Mouse (Mus musculus): ENCODE measurements around the gene Stpg4. TPM values are rescaled to one million over a fixed set of nuclear protein-coding genes. Genes with fewer than 3 reads are reported as not detected.

Stpg4 gene
- polyA plus RNA-seq, 1 experiment from 2014 or later, result not detected

DNA sequence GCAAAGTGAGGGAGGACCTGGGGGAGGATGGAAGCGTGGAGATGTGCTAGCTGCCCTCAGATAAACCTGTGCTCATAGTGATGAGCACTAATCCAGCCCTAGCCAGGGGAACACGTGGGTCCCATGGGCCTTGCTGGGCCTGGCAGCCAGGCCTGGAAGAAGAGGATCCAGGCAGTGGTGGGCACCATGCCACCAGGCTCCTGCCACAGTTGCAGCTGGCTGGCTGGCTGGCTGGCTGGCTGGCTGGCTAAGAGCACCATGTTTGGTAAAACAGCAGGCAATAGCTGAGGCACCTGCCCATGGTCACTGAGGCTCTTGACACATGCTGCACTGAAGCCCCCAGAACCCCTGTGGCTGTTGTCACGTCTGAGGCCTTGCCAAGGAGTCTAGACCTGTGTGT, 59.9 kb downstream of the Stpg4 start:
- Histone ChIP-seq H3K9me3 (ENCODE audit: control insufficient read depth, low read length) (no peaks in the 10 kb centered on the region), H3K27me3 (ENCODE audit: control insufficient read depth, insufficient read depth, low read length) (no peaks in the 10 kb centered on the region), H3K36me3 (ENCODE audit: control insufficient read depth, insufficient read depth, low read length) (no peaks in the 10 kb centered on the region), H3K4me1 (replicated peaks; ENCODE audit: control insufficient read depth, insufficient read depth, low read length) (0 out of 2 replicates have a peak, but pooled peaks cover 2% of the 10 kb centered on the region), H3K4me2 (replicated peaks; ENCODE audit: low read depth, low read length) (no peak overlapping the region), H3K27ac (ENCODE audit: low read depth, low read length) (no peak overlapping the region), H3K9ac (ENCODE audit: low read depth, low read length) (no peak overlapping the region), H3K4me3 (ENCODE audit: low read depth, low read length) (no peak overlapping the region)
- DNase-seq (ENCODE audit: low spot score), result no peak
- 59% methylated on average over 3 of the region's 3 CpGs for WGBS
- no peak for ATAC-seq (ENCODE audit: low FRiP score)

- no peak for DNase-seq (ENCODE audit: low spot score)
- Histone ChIP-seq H3K27ac (ENCODE audit: low read depth, low read length) (no peak overlapping the region), H3K9ac (ENCODE audit: low read depth, low read length) (no peak overlapping the region)
These were observed 60.3 kb downstream of the Stpg4 start for GRCm38 (mm10) chr17:87367228-87367627.

DNA sequence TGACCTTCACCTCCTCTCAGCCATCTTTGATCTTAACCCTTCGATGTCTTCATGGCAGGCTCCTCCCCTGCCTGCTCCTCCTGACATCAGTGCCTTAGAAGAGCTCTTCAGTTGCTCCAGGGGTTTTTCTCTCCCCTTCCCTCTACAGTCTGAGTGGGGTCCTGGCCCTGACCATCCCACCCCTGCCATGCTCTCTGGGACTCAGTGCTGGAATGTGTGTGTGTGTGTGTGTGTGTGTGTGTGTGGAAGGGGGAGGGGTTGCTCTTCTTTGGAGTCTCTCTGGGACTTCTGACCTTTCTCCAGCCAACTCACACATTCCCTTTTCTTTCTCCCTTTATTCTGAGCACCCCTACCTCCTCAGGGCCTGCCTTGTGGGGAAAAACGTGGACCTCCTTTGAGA, 61.0 kb downstream of the Stpg4 start:
- Histone ChIP-seq H3K4me3 (ENCODE audit: low read depth, low read length) (no peak overlapping the region), H3K9me3 (ENCODE audit: control insufficient read depth, low read length) (no peaks in the 10 kb centered on the region), H3K27me3 (ENCODE audit: control insufficient read depth, insufficient read depth, low read length) (no peaks in the 10 kb centered on the region), H3K4me2 (replicated peaks; ENCODE audit: low read depth, low read length) (no peak overlapping the region), H3K4me1 (replicated peaks; ENCODE audit: control insufficient read depth, insufficient read depth, low read length) (0 out of 2 replicates have a peak, but pooled peaks cover 2% of the 10 kb centered on the region), H3K9ac (ENCODE audit: low read depth, low read length) (no peak overlapping the region), H3K36me3 (ENCODE audit: control insufficient read depth, insufficient read depth, low read length) (no peaks in the 10 kb centered on the region), H3K27ac (ENCODE audit: low read depth, low read length) (no peak overlapping the region)
- DNase-seq (ENCODE audit: low spot score) (no peak), ATAC-seq (ENCODE audit: low FRiP score) (no peak)
- 10% methylated on average over 2 of the region's 2 CpGs for WGBS

More at GRCm38 (mm10) chr17:87367228-87367627, 60.3 kb downstream of the Stpg4 start:
- 37% methylated on average over 4 of the region's 4 CpGs for WGBS
- Histone ChIP-seq H3K9me3 (ENCODE audit: control insufficient read depth, low read length) (no peaks in the 10 kb centered on the region), H3K4me2 (replicated peaks; ENCODE audit: low read depth, low read length) (no peak overlapping the region), H3K27me3 (ENCODE audit: control insufficient read depth, insufficient read depth, low read length) (no peaks in the 10 kb centered on the region), H3K4me1 (replicated peaks; ENCODE audit: control insufficient read depth, insufficient read depth, low read length) (0 out of 2 replicates have a peak, but pooled peaks cover 2% of the 10 kb centered on the region), H3K36me3 (ENCODE audit: control insufficient read depth, insufficient read depth, low read length) (no peaks in the 10 kb centered on the region), H3K4me3 (ENCODE audit: low read depth, low read length) (no peak overlapping the region)
- ATAC-seq (ENCODE audit: low FRiP score), result no peak

DNA sequence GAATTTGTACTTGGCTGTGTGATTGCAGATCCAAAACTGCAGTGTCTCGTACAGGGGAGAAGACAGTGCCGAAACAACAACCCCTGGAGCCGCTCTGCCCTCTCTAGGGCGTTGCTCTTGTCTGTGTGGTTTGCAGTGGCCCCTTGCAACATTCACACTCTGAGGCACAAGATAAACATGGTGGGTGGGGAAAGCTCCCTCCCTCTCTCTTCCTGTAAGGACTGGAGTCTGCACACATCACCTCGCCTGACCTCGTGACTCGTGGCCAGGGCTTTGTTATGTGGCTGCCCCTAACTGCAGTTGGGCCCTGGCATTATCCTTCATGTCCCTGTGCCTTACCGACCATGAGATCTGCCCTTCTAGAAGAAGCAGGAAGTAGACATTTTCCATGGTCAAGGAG, 62.3 kb downstream of the Stpg4 start:
- 62% methylated on average over 8 of the region's 8 CpGs for WGBS
- ATAC-seq (ENCODE audit: low FRiP score) (no peak), DNase-seq (ENCODE audit: low spot score) (no peak)
- H3K9me3 ChIP-seq (ENCODE audit: control insufficient read depth, low read length), result no peaks in the 10 kb centered on the region
- H3K4me1 ChIP-seq (replicated peaks; ENCODE audit: control insufficient read depth, insufficient read depth, low read length), result 0 out of 2 replicates have a peak, but pooled peaks cover 4% of the 10 kb centered on the region
- H3K27ac ChIP-seq (ENCODE audit: low read depth, low read length), result no peak overlapping the region
- no peak overlapping the region for H3K4me3 ChIP-seq (ENCODE audit: low read depth, low read length)
- no peaks in the 10 kb centered on the region for H3K36me3 ChIP-seq (ENCODE audit: control insufficient read depth, insufficient read depth, low read length)
- no peak overlapping the region for H3K9ac ChIP-seq (ENCODE audit: low read depth, low read length)
- H3K4me2 ChIP-seq (replicated peaks; ENCODE audit: low read depth, low read length), result no peak overlapping the region
- no peaks in the 10 kb centered on the region for H3K27me3 ChIP-seq (ENCODE audit: control insufficient read depth, insufficient read depth, low read length)

DNA sequence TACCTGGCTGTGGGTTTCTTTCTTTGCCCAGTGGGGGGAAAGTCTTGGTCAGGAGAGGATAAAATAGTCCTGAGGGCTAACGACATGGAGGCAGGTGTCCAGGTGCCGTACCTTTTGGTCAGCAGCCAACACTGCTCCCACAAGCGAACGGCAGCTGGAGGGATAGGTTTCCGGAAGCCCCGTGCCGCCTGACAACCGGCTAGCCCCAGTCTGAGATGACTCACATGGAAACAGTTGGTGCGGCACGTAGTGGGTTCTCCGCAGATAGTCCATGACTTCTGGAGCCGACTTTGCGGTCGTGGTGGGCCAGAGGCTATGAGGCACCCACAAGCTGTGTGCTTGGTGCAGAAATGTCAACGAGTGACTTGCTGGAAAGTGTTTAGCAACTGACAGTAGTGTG, 63.4 kb downstream of the Stpg4 start:
- Histone ChIP-seq H3K4me1 (replicated peaks; ENCODE audit: control insufficient read depth, insufficient read depth, low read length) (0 out of 2 replicates have a peak, but pooled peaks cover 4% of the 10 kb centered on the region), H3K4me2 (replicated peaks; ENCODE audit: low read depth, low read length) (no peak overlapping the region), H3K36me3 (ENCODE audit: control insufficient read depth, insufficient read depth, low read length) (no peaks in the 10 kb centered on the region), H3K27ac (ENCODE audit: low read depth, low read length) (no peak overlapping the region), H3K9me3 (ENCODE audit: control insufficient read depth, low read length) (no peaks in the 10 kb centered on the region), H3K9ac (ENCODE audit: low read depth, low read length) (no peak overlapping the region), H3K27me3 (ENCODE audit: control insufficient read depth, insufficient read depth, low read length) (no peaks in the 10 kb centered on the region), H3K4me3 (ENCODE audit: low read depth, low read length) (no peak overlapping the region)
- DNase-seq (ENCODE audit: low spot score) (no peak), ATAC-seq (ENCODE audit: low FRiP score) (no peak)
- WGBS, result 91% methylated on average over 15 of the region's 15 CpGs

DNA sequence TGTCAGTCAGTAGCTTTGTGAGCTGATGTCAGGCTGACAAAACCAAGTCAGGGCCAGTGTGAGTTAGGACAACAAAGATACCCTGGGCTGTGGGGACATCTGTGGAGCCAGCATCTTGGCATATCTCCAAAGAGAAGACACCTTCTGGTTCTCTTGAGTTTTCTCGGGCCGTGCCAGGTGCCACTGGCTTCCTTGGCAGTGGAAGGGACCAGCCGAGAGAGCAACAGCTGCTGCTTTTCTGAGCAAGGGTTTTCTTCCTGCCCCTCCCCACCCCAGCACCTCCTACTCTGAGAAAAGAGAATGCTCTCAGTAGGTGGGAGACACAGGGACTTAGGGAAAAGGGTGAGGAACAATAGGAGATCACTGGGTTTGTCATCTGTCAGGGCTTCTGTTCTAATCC, 66.4 kb downstream of the Stpg4 start:
- no peaks in the 10 kb centered on the region for H3K9me3 ChIP-seq (ENCODE audit: control insufficient read depth, low read length)
- H3K36me3 ChIP-seq (ENCODE audit: control insufficient read depth, insufficient read depth, low read length), result no peaks in the 10 kb centered on the region
- DNase-seq (ENCODE audit: low spot score), result no peak
- no peak for ATAC-seq (ENCODE audit: low FRiP score)
- WGBS, result 55% methylated on average over 3 of the region's 3 CpGs
- no peak overlapping the region for H3K4me2 ChIP-seq (replicated peaks; ENCODE audit: low read depth, low read length)
- no peak overlapping the region for H3K9ac ChIP-seq (ENCODE audit: low read depth, low read length)
- H3K4me3 ChIP-seq (ENCODE audit: low read depth, low read length), result no peak overlapping the region
- H3K4me1 ChIP-seq (replicated peaks; ENCODE audit: control insufficient read depth, insufficient read depth, low read length), result 0 out of 2 replicates have a peak, but pooled peaks cover 2% of the 10 kb centered on the region
- H3K27ac ChIP-seq (ENCODE audit: low read depth, low read length), result no peak overlapping the region
- H3K27me3 ChIP-seq (ENCODE audit: control insufficient read depth, insufficient read depth, low read length), result no peaks in the 10 kb centered on the region

GRCm38 (mm10) chr17:87357506-87357905, 70.0 kb downstream of the Stpg4 start:
- Histone ChIP-seq H3K4me1 (replicated peaks; ENCODE audit: control insufficient read depth, insufficient read depth, low read length) (0 out of 2 replicates have a peak, but pooled peaks cover 5% of the 10 kb centered on the region), H3K27me3 (ENCODE audit: control insufficient read depth, insufficient read depth, low read length) (no peaks in the 10 kb centered on the region), H3K4me2 (replicated peaks; ENCODE audit: low read depth, low read length) (no peak overlapping the region), H3K9ac (ENCODE audit: low read depth, low read length) (no peak overlapping the region), H3K27ac (ENCODE audit: low read depth, low read length) (no peak overlapping the region), H3K9me3 (ENCODE audit: control insufficient read depth, low read length) (no peaks in the 10 kb centered on the region), H3K36me3 (ENCODE audit: control insufficient read depth, insufficient read depth, low read length) (no peaks in the 10 kb centered on the region), H3K4me3 (ENCODE audit: low read depth, low read length) (no peak overlapping the region)
- DNase-seq (ENCODE audit: low spot score), result no peak
- no peak for ATAC-seq (ENCODE audit: low FRiP score)
- WGBS, result 86% methylated on average over 9 of the region's 9 CpGs

GRCm38 (mm10) chr17:87356261-87356660, 71.3 kb downstream of the Stpg4 start:
- H3K4me2 ChIP-seq (replicated peaks; ENCODE audit: low read depth, low read length), result no peak overlapping the region
- no peaks in the 10 kb centered on the region for H3K27me3 ChIP-seq (ENCODE audit: control insufficient read depth, insufficient read depth, low read length)
- H3K36me3 ChIP-seq (ENCODE audit: control insufficient read depth, insufficient read depth, low read length), result no peaks in the 10 kb centered on the region
- no peak overlapping the region for H3K27ac ChIP-seq (ENCODE audit: low read depth, low read length)
- 85% methylated on average over 5 of the region's 5 CpGs for WGBS
- DNase-seq (ENCODE audit: low spot score) (no peak), ATAC-seq (ENCODE audit: low FRiP score) (no peak)
- H3K4me3 ChIP-seq (ENCODE audit: low read depth, low read length), result no peak overlapping the region
- H3K4me1 ChIP-seq (replicated peaks; ENCODE audit: control insufficient read depth, insufficient read depth, low read length), result peaks cover 7% of the 10 kb centered on the region; the same call in 1 of the 2 replicates
- H3K9me3 ChIP-seq (ENCODE audit: control insufficient read depth, low read length), result no peaks in the 10 kb centered on the region
- H3K9ac ChIP-seq (ENCODE audit: low read depth, low read length), result no peak overlapping the region

GRCm38 (mm10) chr17:87355456-87355855, 72.1 kb downstream of the Stpg4 start:
- H3K27me3 ChIP-seq (ENCODE audit: control insufficient read depth, insufficient read depth, low read length), result no peaks in the 10 kb centered on the region
- no peak overlapping the region for H3K27ac ChIP-seq (ENCODE audit: low read depth, low read length)
- WGBS, result 95% methylated on average over 8 of the region's 8 CpGs
- H3K4me2 ChIP-seq (replicated peaks; ENCODE audit: low read depth, low read length), result no peak overlapping the region
- H3K4me3 ChIP-seq (ENCODE audit: low read depth, low read length), result no peak overlapping the region
- ATAC-seq (ENCODE audit: low FRiP score) (no peak), DNase-seq (ENCODE audit: low spot score) (no peak)
- H3K9ac ChIP-seq (ENCODE audit: low read depth, low read length), result no peak overlapping the region
- H3K36me3 ChIP-seq (ENCODE audit: control insufficient read depth, insufficient read depth, low read length), result no peaks in the 10 kb centered on the region
- H3K9me3 ChIP-seq (ENCODE audit: control insufficient read depth, low read length), result no peaks in the 10 kb centered on the region
- H3K4me1 ChIP-seq (replicated peaks; ENCODE audit: control insufficient read depth, insufficient read depth, low read length), result peaks cover 7% of the 10 kb centered on the region; the same call in 1 of the 2 replicates

All from hindbrain, embryonic 11.5 days (tissue).